Mouse (Mus musculus): ENCODE measurements around the gene Ptn.

GRCm38 (mm10) chr6:36809747-36810285, at the start of gene Ptn:
- TF ChIP-seq CTCF (IDR thresholded peaks at IDR 0.05), result no peak
- no peak for TF ChIP-seq EP300 (IDR thresholded peaks at IDR 0.05)

Measured in lung, postnatal 0 days (tissue).